Mouse (Mus musculus) adrenal gland, adult (tissue): Measurements from ENCODE around the gene Tars2.
"Not testable (repeated sequence)": the region's sequence is repeated elsewhere in the genome, so short reads cannot be mapped to it uniquely, and the experiment has no call there.

ENCODE experiments used
- DNase-seq, 2 experiments: peaks; one replicate each; pipeline ENCODE4 v3.0.0; 2022 to 2023; ENCODE audit warnings: low spot score in 1 of 2; ENCODE audit not compliant: inconsistent age in 2 of 2

Gene Tars2

DNA sequence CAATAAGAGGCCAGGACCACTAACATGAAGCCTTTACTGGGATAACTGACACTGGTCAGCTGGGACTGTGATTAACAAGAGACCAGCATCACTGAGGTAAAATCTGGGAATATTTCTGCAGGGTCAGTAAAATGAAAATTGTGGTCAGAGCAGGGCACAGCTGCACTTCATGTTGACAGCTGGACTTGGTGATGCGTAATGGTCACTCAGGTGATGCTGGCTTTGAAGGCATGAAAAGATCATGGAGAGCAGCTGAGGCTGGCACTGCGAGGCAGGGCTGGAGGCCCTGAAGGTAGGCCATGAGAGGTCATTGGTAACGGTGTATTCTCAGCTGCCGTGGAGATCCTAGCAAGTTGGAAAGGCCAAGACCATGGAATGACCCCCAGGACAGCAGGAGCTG is 61.7 kb downstream of the Tars2 start:
- no peak for DNase-seq

- DNase-seq, result peak; percentile 79 to 89
These were observed 63.6 kb downstream of the Tars2 start for GRCm38 (mm10) chr3:95696360-95696759.

DNA sequence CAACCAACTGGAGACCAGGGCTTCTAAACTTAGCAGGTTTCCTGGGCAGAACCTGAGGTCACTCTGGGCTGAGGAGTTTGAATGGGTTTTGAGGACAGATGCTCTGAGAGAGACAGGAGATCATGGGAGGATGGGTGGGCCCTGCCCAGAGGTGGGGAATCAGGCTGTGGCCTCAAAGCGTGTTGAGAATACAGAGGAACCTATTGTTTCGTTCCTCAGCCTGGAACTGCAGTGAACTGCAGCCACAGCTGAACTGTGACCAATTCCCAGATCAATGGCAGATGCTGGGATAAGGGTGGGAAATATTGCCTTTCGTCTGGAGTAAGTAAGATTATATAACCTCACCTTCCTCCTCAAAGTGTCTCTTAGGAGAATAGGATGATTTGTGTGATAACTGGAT is 64.2 kb downstream of the Tars2 start:
- DNase-seq, result no peak

GRCm38 (mm10) chr3:95694808-95695703 is 65.0 kb downstream of the Tars2 start:
- DNase-seq, result no peak

- peak; percentile 42 to 82 for DNase-seq
These were observed 65.9 kb downstream of the Tars2 start for GRCm38 (mm10) chr3:95693821-95694807.

- DNase-seq, result peak in 1 of 2 experiments; percentile 36
These were observed 67.3 kb downstream of the Tars2 start for GRCm38 (mm10) chr3:95692677-95693076.

- DNase-seq, result not testable (repeated sequence)
These were observed 69.5 kb downstream of the Tars2 start for GRCm38 (mm10) chr3:95690552-95690951.
